In genomic region chr19:31531249-31531740, GRCm38 (mm10) we compare ENCODE assay signal across 9 mouse cellular contexts.
DNase-seq lines count a peak whose midpoint lies in the region; ATAC-seq and TF ChIP-seq lines count a peak whose summit lies in the region.
"Had no signal": no experiment of that assay in that cellular context is flagged by ENCODE, and none has a peak within 500 bp of the region (broad histone marks: within the 10 kb centered on the region; RNA-seq: fewer than 3 reads in every experiment).

No protein-coding gene starts in this region.

- H3K27ac ChIP-seq in heart, embryonic 11.5 days (ENCODE audit: low read depth, low read length): no peak overlapping the region
- H3K27ac ChIP-seq in hindbrain, embryonic 15.5 days (replicated peaks): no peak overlapping the region
- 0 out of 2 replicates have a peak overlapping the region, but pooled peaks have one; percentile 43 for H3K27ac ChIP-seq in lung, postnatal 0 days (ENCODE audit: low read length)

- no peaks in the 10 kb centered on the region for H3K9me3 ChIP-seq in heart, embryonic 11.5 days (replicated peaks; ENCODE audit: control insufficient read depth, low read length)
- H3K9me3 ChIP-seq in hindbrain, embryonic 15.5 days: no peaks in the 10 kb centered on the region
- H3K9me3 ChIP-seq in lung, postnatal 0 days (ENCODE audit: low read length): no peaks in the 10 kb centered on the region

- no peaks in the 10 kb centered on the region for H3K36me3 ChIP-seq in heart, embryonic 11.5 days (ENCODE audit: control insufficient read depth, insufficient read depth, low read length)
- H3K36me3 ChIP-seq in hindbrain, embryonic 15.5 days: no peaks in the 10 kb centered on the region
- no peaks in the 10 kb centered on the region for H3K36me3 ChIP-seq in lung, postnatal 0 days (ENCODE audit: insufficient read depth, low read length)

- peaks cover 2% of the 10 kb centered on the region; the same call in 1 of the 2 replicates for H3K4me1 ChIP-seq in heart, embryonic 11.5 days (ENCODE audit: control insufficient read depth, insufficient read depth, low read length)
- H3K4me1 ChIP-seq in hindbrain, embryonic 15.5 days (replicated peaks): peaks cover 6% of the 10 kb centered on the region; the same call in 1 of the 2 replicates
- H3K4me1 ChIP-seq in lung, postnatal 0 days (ENCODE audit: insufficient read depth, low read depth, low read length): no peaks in the 10 kb centered on the region

- peak; percentile 22 to 36 for DNase-seq in heart, adult 18-20 months
- peak; percentile 27 to 28 for DNase-seq in adrenal gland, adult 18-20 months (ENCODE audit: low spot score in 2 of 2)
- peak; percentile 70 for DNase-seq in lung, postnatal 0 days (ENCODE audit: low spot score)
- DNase-seq in layer of hippocampus, adult 9-11 months: no peak

- no peak for TF ChIP-seq EP300 in lung, postnatal 0 days (IDR thresholded peaks at IDR 0.05)

- WGBS in heart, embryonic 11.5 days (ENCODE audit: insufficient replicate concordance): 68% methylated on average over 7 of the region's 7 CpGs
- WGBS in hindbrain, embryonic 15.5 days: 52% methylated on average over 7 of the region's 7 CpGs
- 36% methylated on average over 7 of the region's 7 CpGs for WGBS in lung, postnatal 0 days

- no peak overlapping the region for H3K4me3 ChIP-seq in heart, embryonic 11.5 days (ENCODE audit: low read depth, low read length)
- no peak overlapping the region for H3K4me3 ChIP-seq in hindbrain, embryonic 15.5 days
- no peak overlapping the region for H3K4me3 ChIP-seq in lung, postnatal 0 days (ENCODE audit: low read depth, low read length)

- no peak overlapping the region for H3K4me2 ChIP-seq in heart, embryonic 11.5 days
- no peak overlapping the region for H3K4me2 ChIP-seq in hindbrain, embryonic 15.5 days
- H3K4me2 ChIP-seq in lung, postnatal 0 days (replicated peaks; ENCODE audit: low read depth, low read length): no peak overlapping the region

- no peak for ATAC-seq in heart, embryonic 11.5 days (replicated peaks; ENCODE audit: insufficient number of reproducible peaks, low FRiP score, low TSS enrichment)
- ATAC-seq in hindbrain, embryonic 15.5 days (ENCODE audit: low FRiP score, low read depth): peak; percentile 74
- ATAC-seq in lung, postnatal 0 days: peak; percentile 44; the same call in 1 of the 2 replicates
- ATAC-seq in granulocyte monocyte progenitor cell, adult 5-6 weeks (replicated peaks; ENCODE audit: poor library complexity, severe bottlenecking): no peak
- ATAC-seq in megakaryocyte-erythroid progenitor cell, adult 5-6 weeks (replicated peaks; ENCODE audit: low FRiP score, low TSS enrichment, poor library complexity, severe bottlenecking): no peak

- H3K9ac ChIP-seq in heart, embryonic 11.5 days (ENCODE audit: low read depth, low read length): no peak overlapping the region
- H3K9ac ChIP-seq in hindbrain, embryonic 15.5 days: no peak overlapping the region
- no peak overlapping the region for H3K9ac ChIP-seq in lung, postnatal 0 days (replicated peaks; ENCODE audit: low read depth)

- H3K27me3 ChIP-seq in heart, embryonic 11.5 days (ENCODE audit: control insufficient read depth, insufficient read depth, low read length): no peaks in the 10 kb centered on the region
- no peaks in the 10 kb centered on the region for H3K27me3 ChIP-seq in hindbrain, embryonic 15.5 days
- no peaks in the 10 kb centered on the region for H3K27me3 ChIP-seq in lung, postnatal 0 days (replicated peaks; ENCODE audit: insufficient read depth, low read length)
- H3K27me3 ChIP-seq: CH12.LX had no signal

- TF ChIP-seq CTCF in lung, postnatal 0 days (IDR thresholded peaks at IDR 0.05): no peak

Comparison
In these comparisons a context has a peak if more than half of its experiments do, and no peak if none do; other contexts are left out.
1. ATAC-seq: peak in hindbrain, embryonic 15.5 days (single experiment) and lung, postnatal 0 days (single experiment); none in heart, embryonic 11.5 days (single experiment), granulocyte monocyte progenitor cell, adult 5-6 weeks (single experiment) and megakaryocyte-erythroid progenitor cell, adult 5-6 weeks (single experiment).